Mouse (Mus musculus): Measurements from ENCODE around the gene Poldip2. TPM values are rescaled to one million over a fixed set of nuclear protein-coding genes. Genes with fewer than 3 reads are reported as not detected.

The Poldip2 gene
- total RNA-seq, 1 experiment: 88.3 TPM

DNA sequence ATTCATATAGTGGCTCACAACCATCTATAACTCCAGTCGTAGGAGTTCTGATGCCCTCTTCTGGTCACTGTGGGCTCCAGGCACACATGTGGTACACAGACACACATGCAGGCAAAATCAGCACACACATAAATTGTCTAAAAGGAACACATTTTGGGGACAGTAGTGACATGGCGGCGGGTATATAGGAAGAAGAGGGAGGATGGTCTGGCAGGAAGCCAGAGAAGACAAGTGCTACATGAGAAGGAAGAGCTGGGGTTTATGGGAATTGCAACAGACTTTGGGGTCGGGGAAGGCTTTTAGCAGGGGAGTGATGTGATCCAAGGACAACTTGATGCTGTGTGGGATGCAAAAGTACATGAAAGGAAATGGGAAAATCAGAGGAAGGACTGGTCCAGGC lies 22.5 kb downstream of the Poldip2 start:
- Histone ChIP-seq H3K4me3 (ENCODE audit: insufficient read depth in 1 of 2, low read depth in 1 of 2, low read length in 2 of 2, poor library complexity in 1 of 2, severe bottlenecking in 1 of 2) (no peak overlapping the region), H3K9me3 (ENCODE audit: control insufficient read depth, insufficient read depth, low read depth, low read length) (no peaks in the 10 kb centered on the region), H3K9ac (ENCODE audit: insufficient read depth, low read depth, low read length, poor library complexity, severe bottlenecking) (no peak overlapping the region; the same call in 1 of the 2 replicates), H3K27ac (ENCODE audit: insufficient read depth, low read depth, low read length, poor library complexity, severe bottlenecking) (no peak overlapping the region), H3K4me1 (ENCODE audit: control insufficient read depth in 2 of 2, insufficient read depth in 2 of 2, low read length in 2 of 2, poor library complexity in 1 of 2) (0 out of 4 replicates have a peak, but pooled peaks cover 0 to 2% of the 10 kb centered on the region in 2 experiments), H3K36me3 (ENCODE audit: control insufficient read depth, insufficient read depth, low read length, poor library complexity, severe bottlenecking) (peaks cover 10% of the 10 kb centered on the region)
- no peak for TF ChIP-seq HCFC1 (IDR thresholded peaks at IDR 0.05; ENCODE audit: borderline replicate concordance, insufficient read depth, low read length)
- no peak for TF ChIP-seq MAFK (IDR thresholded peaks at IDR 0.05; ENCODE audit: insufficient read depth, low read depth, low read length)
- no peak for TF ChIP-seq ZC3H11A (IDR thresholded peaks at IDR 0.05; ENCODE audit: borderline replicate concordance, low read depth, low read length)
- TF ChIP-seq ZNF384 (IDR thresholded peaks at IDR 0.05; ENCODE audit: low read depth, low read length): no peak
- no peak for TF ChIP-seq CHD2 (IDR thresholded peaks at IDR 0.05; ENCODE audit: low read depth, low read length)
- in situ Hi-C loops (cut with MboI; ENCODE audit: low sequenced_read_pairs in 2 of 2, unreplicated experiment in 2 of 2): no loop called here
- DNase-seq (ENCODE audit: low read depth, low spot score): no peak

DNA sequence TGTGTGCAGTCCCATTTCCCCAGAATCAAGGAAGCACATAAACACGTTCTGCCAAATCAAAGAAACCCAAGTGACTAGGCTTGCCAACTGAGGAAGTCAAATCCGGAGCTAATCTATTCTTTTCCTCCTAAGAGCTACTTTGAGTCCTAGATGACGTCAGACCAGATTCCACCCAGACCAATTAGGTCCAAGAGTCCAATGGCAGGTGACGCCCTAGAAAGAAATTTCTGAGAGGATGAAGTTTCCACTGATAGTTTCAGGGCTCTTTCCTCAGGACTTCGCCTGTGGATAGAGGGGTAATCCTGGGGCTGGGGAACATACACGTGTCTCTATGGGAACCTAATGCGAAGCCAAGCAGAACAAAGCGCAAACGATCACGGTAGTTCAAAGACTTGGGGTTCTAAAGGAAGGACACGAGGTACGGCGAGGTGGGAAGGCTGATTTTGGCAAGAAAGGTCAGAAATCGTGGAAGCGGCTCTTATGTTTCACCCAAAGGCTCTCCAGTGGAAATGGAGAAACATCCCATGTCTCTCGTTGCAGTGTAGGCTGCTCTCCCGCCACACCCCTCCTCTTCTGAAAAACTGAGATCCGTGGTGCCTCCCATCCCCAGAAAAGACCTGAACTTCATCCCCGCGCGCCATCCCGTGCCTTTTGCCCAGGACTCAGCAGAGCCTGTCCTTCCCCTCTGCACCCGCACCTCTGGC lies 23.5 kb downstream of the Poldip2 start:
- DNase-seq (ENCODE audit: low read depth, low spot score): peak; percentile 47
- in situ Hi-C loops (cut with MboI; ENCODE audit: low sequenced_read_pairs in 2 of 2, unreplicated experiment in 2 of 2): no loop called here

DNA sequence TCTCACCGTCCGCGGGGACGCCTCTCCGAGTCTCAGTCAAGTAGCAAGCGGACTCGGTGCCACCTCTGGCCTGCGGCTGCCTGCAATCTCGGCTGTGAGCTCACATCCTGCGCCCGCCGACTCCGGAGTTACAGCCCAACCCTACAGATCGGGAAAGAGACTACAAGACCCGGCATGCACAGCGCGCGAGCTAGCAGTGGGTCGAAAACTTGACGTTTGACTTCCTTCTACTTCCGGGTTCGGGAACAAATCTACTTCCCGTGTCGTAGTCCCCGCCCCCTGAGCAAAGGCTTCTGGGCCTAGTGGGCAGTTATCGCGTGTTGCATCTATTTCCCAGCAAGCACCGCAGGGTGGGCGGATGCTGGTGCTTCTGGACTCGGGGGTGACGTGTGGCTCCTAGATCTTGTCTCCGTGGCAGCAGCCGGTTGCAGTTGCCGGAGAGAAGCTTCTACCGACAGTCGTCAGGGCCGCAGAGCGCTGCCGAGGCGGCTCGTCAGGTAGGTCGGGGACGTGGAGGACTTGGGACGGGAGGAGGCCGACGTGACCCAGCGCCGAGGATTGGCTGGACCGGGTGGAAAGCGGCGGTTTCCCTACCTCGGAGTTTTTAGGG lies 24.2 kb downstream of the Poldip2 start, which contains the start of the genes Tnfaip1 and Ift20:
Gene Tnfaip1, minus strand, starts transcription at position 253 of the 610 bp plus-strand sequence.
Gene Ift20, plus strand, starts transcription at position 282 of the 610 bp plus-strand sequence.
- H3K4me1 ChIP-seq (ENCODE audit: control insufficient read depth in 2 of 2, insufficient read depth in 2 of 2, low read length in 2 of 2, poor library complexity in 1 of 2): 0 out of 4 replicates have a peak, but pooled peaks cover 0 to 2% of the 10 kb centered on the region in 2 experiments
- H3K27ac ChIP-seq (ENCODE audit: insufficient read depth, low read depth, low read length, poor library complexity, severe bottlenecking): 0 out of 2 replicates have a peak within 1 kb of the TSS, but pooled peaks have one; percentile 25
- peaks cover 14% of the 10 kb centered on the region for H3K36me3 ChIP-seq (ENCODE audit: control insufficient read depth, insufficient read depth, low read length, poor library complexity, severe bottlenecking)
- in situ Hi-C loops (cut with MboI; ENCODE audit: low sequenced_read_pairs in 2 of 2, unreplicated experiment in 2 of 2): no loop called here
- H3K4me3 ChIP-seq (ENCODE audit: insufficient read depth in 1 of 2, low read depth in 1 of 2, low read length in 2 of 2, poor library complexity in 1 of 2, severe bottlenecking in 1 of 2): peak within 1 kb of the TSS; percentile 83
- H3K9ac ChIP-seq (ENCODE audit: insufficient read depth, low read depth, low read length, poor library complexity, severe bottlenecking): peak within 1 kb of the TSS; percentile 89
- TF ChIP-seq CHD2 (IDR thresholded peaks at IDR 0.05; ENCODE audit: low read depth, low read length): peak; percentile 90
- TF ChIP-seq MAFK (IDR thresholded peaks at IDR 0.05; ENCODE audit: insufficient read depth, low read depth, low read length): no peak
- TF ChIP-seq ZC3H11A (IDR thresholded peaks at IDR 0.05; ENCODE audit: borderline replicate concordance, low read depth, low read length): no peak
- no peak for TF ChIP-seq ZNF384 (IDR thresholded peaks at IDR 0.05; ENCODE audit: low read depth, low read length)
- peak; percentile 96 for TF ChIP-seq HCFC1 (IDR thresholded peaks at IDR 0.05; ENCODE audit: borderline replicate concordance, insufficient read depth, low read length)
- no peaks in the 10 kb centered on the region for H3K9me3 ChIP-seq (ENCODE audit: control insufficient read depth, insufficient read depth, low read depth, low read length)
- DNase-seq (ENCODE audit: low read depth, low spot score): peak; percentile 99

More for the DNA sequence above, 23.5 kb downstream of the Poldip2 start:
- Histone ChIP-seq H3K4me1 (ENCODE audit: control insufficient read depth in 2 of 2, insufficient read depth in 2 of 2, low read length in 2 of 2, poor library complexity in 1 of 2) (0 out of 4 replicates have a peak, but pooled peaks cover 0 to 2% of the 10 kb centered on the region in 2 experiments), H3K27ac (ENCODE audit: insufficient read depth, low read depth, low read length, poor library complexity, severe bottlenecking) (0 out of 2 replicates have a peak overlapping the region, but pooled peaks have one; percentile 25), H3K4me3 (ENCODE audit: insufficient read depth in 1 of 2, low read depth in 1 of 2, low read length in 2 of 2, poor library complexity in 1 of 2, severe bottlenecking in 1 of 2) (peak overlapping the region; percentile 83), H3K9ac (ENCODE audit: insufficient read depth, low read depth, low read length, poor library complexity, severe bottlenecking) (peak overlapping the region; percentile 89), H3K9me3 (ENCODE audit: control insufficient read depth, insufficient read depth, low read depth, low read length) (no peaks in the 10 kb centered on the region), H3K36me3 (ENCODE audit: control insufficient read depth, insufficient read depth, low read length, poor library complexity, severe bottlenecking) (peaks cover 9% of the 10 kb centered on the region)
- TF ChIP-seq HCFC1 (IDR thresholded peaks at IDR 0.05; ENCODE audit: borderline replicate concordance, insufficient read depth, low read length) (no peak), MAFK (IDR thresholded peaks at IDR 0.05; ENCODE audit: insufficient read depth, low read depth, low read length) (no peak), ZC3H11A (IDR thresholded peaks at IDR 0.05; ENCODE audit: borderline replicate concordance, low read depth, low read length) (no peak), ZNF384 (IDR thresholded peaks at IDR 0.05; ENCODE audit: low read depth, low read length) (no peak), CHD2 (IDR thresholded peaks at IDR 0.05; ENCODE audit: low read depth, low read length) (no peak)

GRCm38 (mm10) chr11:78536690-78537084 lies 24.7 kb downstream of the Poldip2 start:
- no peak for DNase-seq (ENCODE audit: low read depth, low spot score)
- Histone ChIP-seq H3K9me3 (ENCODE audit: control insufficient read depth, insufficient read depth, low read depth, low read length) (no peaks in the 10 kb centered on the region), H3K27ac (ENCODE audit: insufficient read depth, low read depth, low read length, poor library complexity, severe bottlenecking) (no peak overlapping the region), H3K36me3 (ENCODE audit: control insufficient read depth, insufficient read depth, low read length, poor library complexity, severe bottlenecking) (peaks cover 17% of the 10 kb centered on the region), H3K9ac (ENCODE audit: insufficient read depth, low read depth, low read length, poor library complexity, severe bottlenecking) (peak overlapping the region; percentile 87), H3K4me1 (ENCODE audit: control insufficient read depth in 2 of 2, insufficient read depth in 2 of 2, low read length in 2 of 2, poor library complexity in 1 of 2) (0 out of 4 replicates have a peak, but pooled peaks cover 0 to 2% of the 10 kb centered on the region in 2 experiments), H3K4me3 (ENCODE audit: insufficient read depth in 1 of 2, low read depth in 1 of 2, low read length in 2 of 2, poor library complexity in 1 of 2, severe bottlenecking in 1 of 2) (peak overlapping the region; percentile 83)
- in situ Hi-C loops (cut with MboI; ENCODE audit: low sequenced_read_pairs in 2 of 2, unreplicated experiment in 2 of 2): no loop called here
- no peak for TF ChIP-seq HCFC1 (IDR thresholded peaks at IDR 0.05; ENCODE audit: borderline replicate concordance, insufficient read depth, low read length)

All from ES-E14 (cell line).